Mouse (Mus musculus): Measurements from ENCODE around the gene Aars. TPM values are rescaled to one million over a fixed set of nuclear protein-coding genes. Genes with fewer than 3 reads are reported as not detected.
"Not testable (repeated sequence)": the region's sequence is repeated elsewhere in the genome, so short reads cannot be mapped to it uniquely, and the experiment has no call there.

Aars gene
- polyA plus RNA-seq (2015; fragmentation: Nextera tagmentation; extraction: Ambion mirVana) = 51.6 and 52.3 TPM in 2 replicates

GRCm38 (mm10) chr8:111032916-111033315 lies at the start of gene Aars:
TSS of gene Aars (plus strand) at chr8:111033144.
- 92% methylated on average over 7 of the region's 7 CpGs for whole genome bisulfite sequencing

GRCm38 (mm10) chr8:110987805-110988744 lies 44.9 kb upstream of the Aars start:
- Histone ChIP-seq H3K9ac (ENCODE audit: low read depth, low read length) (no peak overlapping the region), H3K27ac (ENCODE audit: low read length) (peak overlapping the region; percentile 66), H3K4me3 (ENCODE audit: low read length) (no peak overlapping the region), H3K9me3 (ENCODE audit: control insufficient read depth, low read length) (no peaks in the 10 kb centered on the region), H3K4me1 (ENCODE audit: control insufficient read depth, insufficient read depth, low read length) (peaks cover 8% of the 10 kb centered on the region; the same call in 1 of the 2 replicates), H3K4me2 (ENCODE audit: low read depth, low read length) (no peak overlapping the region), H3K27me3 (replicated peaks; ENCODE audit: control insufficient read depth, insufficient read depth, low read length) (no peaks in the 10 kb centered on the region), H3K36me3 (ENCODE audit: control insufficient read depth, insufficient read depth, low read length) (peaks cover 28% of the 10 kb centered on the region)
- peak; percentile 97 for ATAC-seq
- 68% methylated on average over 8 of the region's 8 CpGs for WGBS

More at GRCm38 (mm10) chr8:111032916-111033315, at the start of gene Aars:
- Histone ChIP-seq H3K4me1 (ENCODE audit: control insufficient read depth, insufficient read depth, low read length) (peaks cover 9% of the 10 kb centered on the region), H3K9me3 (ENCODE audit: control insufficient read depth, low read length) (no peaks in the 10 kb centered on the region), H3K36me3 (ENCODE audit: control insufficient read depth, insufficient read depth, low read length) (no peaks in the 10 kb centered on the region), H3K4me3 (ENCODE audit: low read length) (peak within 1 kb of the TSS; percentile 77), H3K27ac (ENCODE audit: low read length) (peak within 1 kb of the TSS; percentile 53), H3K27me3 (replicated peaks; ENCODE audit: control insufficient read depth, insufficient read depth, low read length) (no peaks in the 10 kb centered on the region), H3K4me2 (ENCODE audit: low read depth, low read length) (peak within 1 kb of the TSS; percentile 74), H3K9ac (ENCODE audit: low read depth, low read length) (peak within 1 kb of the TSS; percentile 74)
- ATAC-seq = no peak

- Histone ChIP-seq H3K9ac (ENCODE audit: low read depth, low read length) (no peak overlapping the region), H3K4me3 (ENCODE audit: low read length) (no peak overlapping the region), H3K27ac (ENCODE audit: low read length) (no peak overlapping the region), H3K9me3 (ENCODE audit: control insufficient read depth, low read length) (no peaks in the 10 kb centered on the region), H3K4me1 (ENCODE audit: control insufficient read depth, insufficient read depth, low read length) (peaks cover 8% of the 10 kb centered on the region; the same call in 1 of the 2 replicates), H3K4me2 (ENCODE audit: low read depth, low read length) (no peak overlapping the region), H3K36me3 (ENCODE audit: control insufficient read depth, insufficient read depth, low read length) (peaks cover 15% of the 10 kb centered on the region), H3K27me3 (replicated peaks; ENCODE audit: control insufficient read depth, insufficient read depth, low read length) (no peaks in the 10 kb centered on the region)
- WGBS = 90% methylated on average over 9 of the region's 9 CpGs
- ATAC-seq = no peak
These were observed 42.9 kb upstream of the Aars start for GRCm38 (mm10) chr8:110990017-110990416.

- Histone ChIP-seq H3K4me2 (ENCODE audit: low read depth, low read length) (peak overlapping the region; percentile 56), H3K4me1 (ENCODE audit: control insufficient read depth, insufficient read depth, low read length) (peaks cover 3% of the 10 kb centered on the region; the same call in 1 of the 2 replicates), H3K9ac (ENCODE audit: low read depth, low read length) (peak overlapping the region; percentile 83), H3K36me3 (ENCODE audit: control insufficient read depth, insufficient read depth, low read length) (no peaks in the 10 kb centered on the region; the same call in 1 of the 2 replicates), H3K4me3 (ENCODE audit: low read length) (peak overlapping the region; percentile 83), H3K27me3 (replicated peaks; ENCODE audit: control insufficient read depth, insufficient read depth, low read length) (no peaks in the 10 kb centered on the region), H3K9me3 (ENCODE audit: control insufficient read depth, low read length) (no peaks in the 10 kb centered on the region), H3K27ac (ENCODE audit: low read length) (peak overlapping the region; percentile 78)
- ATAC-seq = peak; percentile 10
- 33% methylated on average over 16 of the region's 16 CpGs for WGBS
These were observed 36.1 kb upstream of the Aars start for GRCm38 (mm10) chr8:110996641-110997430.

GRCm38 (mm10) chr8:110997547-110998531 lies 35.1 kb upstream of the Aars start, which contains the start of gene Ddx19a:
TSS of gene Ddx19a (minus strand) at chr8:110997800.
- H3K27ac ChIP-seq (ENCODE audit: low read length) = peak within 1 kb of the TSS; percentile 78
- H3K9me3 ChIP-seq (ENCODE audit: control insufficient read depth, low read length) = no peaks in the 10 kb centered on the region
- ATAC-seq = peak; percentile 98
- peak within 1 kb of the TSS; percentile 56 for H3K4me2 ChIP-seq (ENCODE audit: low read depth, low read length)
- no peaks in the 10 kb centered on the region; the same call in 1 of the 2 replicates for H3K36me3 ChIP-seq (ENCODE audit: control insufficient read depth, insufficient read depth, low read length)
- H3K27me3 ChIP-seq (replicated peaks; ENCODE audit: control insufficient read depth, insufficient read depth, low read length) = no peaks in the 10 kb centered on the region
- H3K4me3 ChIP-seq (ENCODE audit: low read length) = peak within 1 kb of the TSS; percentile 83
- WGBS = 3% methylated on average over 58 of the region's 58 CpGs
- peaks cover 3% of the 10 kb centered on the region; the same call in 1 of the 2 replicates for H3K4me1 ChIP-seq (ENCODE audit: control insufficient read depth, insufficient read depth, low read length)
- H3K9ac ChIP-seq (ENCODE audit: low read depth, low read length) = peak within 1 kb of the TSS; percentile 83

GRCm38 (mm10) chr8:111010230-111010991 lies 22.5 kb upstream of the Aars start:
- H3K4me3 ChIP-seq (ENCODE audit: low read length); H3K27ac ChIP-seq (ENCODE audit: low read length); H3K27me3 ChIP-seq (replicated peaks; ENCODE audit: control insufficient read depth, insufficient read depth, low read length); ATAC-seq; H3K9me3 ChIP-seq (ENCODE audit: control insufficient read depth, low read length); H3K36me3 ChIP-seq (ENCODE audit: control insufficient read depth, insufficient read depth, low read length); H3K9ac ChIP-seq (ENCODE audit: low read depth, low read length); H3K4me1 ChIP-seq (ENCODE audit: control insufficient read depth, insufficient read depth, low read length); H3K4me2 ChIP-seq (ENCODE audit: low read depth, low read length): not testable (repeated sequence)
- 80% methylated on average over 6 of the region's 10 CpGs for WGBS

- WGBS = 92% methylated on average over 1 of the region's 2 CpGs
- ATAC-seq = not testable (repeated sequence)
These were observed 6.3 kb upstream of the Aars start for GRCm38 (mm10) chr8:111026609-111027008.

GRCm38 (mm10) chr8:111027391-111027937 lies 5.5 kb upstream of the Aars start:
- no peaks in the 10 kb centered on the region for H3K36me3 ChIP-seq (ENCODE audit: control insufficient read depth, insufficient read depth, low read length)

More at GRCm38 (mm10) chr8:111026609-111027008, 6.3 kb upstream of the Aars start:
- not testable (repeated sequence) for H3K9me3 ChIP-seq (ENCODE audit: control insufficient read depth, low read length); H3K4me2 ChIP-seq (ENCODE audit: low read depth, low read length); H3K4me1 ChIP-seq (ENCODE audit: control insufficient read depth, insufficient read depth, low read length); H3K27ac ChIP-seq (ENCODE audit: low read length); H3K27me3 ChIP-seq (replicated peaks; ENCODE audit: control insufficient read depth, insufficient read depth, low read length); H3K4me3 ChIP-seq (ENCODE audit: low read length); H3K9ac ChIP-seq (ENCODE audit: low read depth, low read length); H3K36me3 ChIP-seq (ENCODE audit: control insufficient read depth, insufficient read depth, low read length)

More at GRCm38 (mm10) chr8:111027391-111027937, 5.5 kb upstream of the Aars start:
- H3K27ac ChIP-seq (ENCODE audit: low read length) = peak overlapping the region; percentile 73
- H3K27me3 ChIP-seq (replicated peaks; ENCODE audit: control insufficient read depth, insufficient read depth, low read length) = no peaks in the 10 kb centered on the region
- peak overlapping the region; percentile 75 for H3K9ac ChIP-seq (ENCODE audit: low read depth, low read length)
- no peaks in the 10 kb centered on the region for H3K4me1 ChIP-seq (ENCODE audit: control insufficient read depth, insufficient read depth, low read length)
- peak; percentile 98 for ATAC-seq
- under 1% methylated on average over 31 of the region's 31 CpGs for WGBS
- peak overlapping the region; percentile 73 for H3K4me2 ChIP-seq (ENCODE audit: low read depth, low read length)
- no peaks in the 10 kb centered on the region for H3K9me3 ChIP-seq (ENCODE audit: control insufficient read depth, low read length)
- peak overlapping the region; percentile 76 for H3K4me3 ChIP-seq (ENCODE audit: low read length)

All from intestine, embryonic 16.5 days (tissue).